Mouse (Mus musculus): Measurements from ENCODE around the gene Lyzl4. TPM values are rescaled to one million over a fixed set of nuclear protein-coding genes. Genes with fewer than 3 reads are reported as not detected.

Gene Lyzl4
- total and polyA plus RNA-seq, 2 experiments from 2014 or later, result not detected

DNA sequence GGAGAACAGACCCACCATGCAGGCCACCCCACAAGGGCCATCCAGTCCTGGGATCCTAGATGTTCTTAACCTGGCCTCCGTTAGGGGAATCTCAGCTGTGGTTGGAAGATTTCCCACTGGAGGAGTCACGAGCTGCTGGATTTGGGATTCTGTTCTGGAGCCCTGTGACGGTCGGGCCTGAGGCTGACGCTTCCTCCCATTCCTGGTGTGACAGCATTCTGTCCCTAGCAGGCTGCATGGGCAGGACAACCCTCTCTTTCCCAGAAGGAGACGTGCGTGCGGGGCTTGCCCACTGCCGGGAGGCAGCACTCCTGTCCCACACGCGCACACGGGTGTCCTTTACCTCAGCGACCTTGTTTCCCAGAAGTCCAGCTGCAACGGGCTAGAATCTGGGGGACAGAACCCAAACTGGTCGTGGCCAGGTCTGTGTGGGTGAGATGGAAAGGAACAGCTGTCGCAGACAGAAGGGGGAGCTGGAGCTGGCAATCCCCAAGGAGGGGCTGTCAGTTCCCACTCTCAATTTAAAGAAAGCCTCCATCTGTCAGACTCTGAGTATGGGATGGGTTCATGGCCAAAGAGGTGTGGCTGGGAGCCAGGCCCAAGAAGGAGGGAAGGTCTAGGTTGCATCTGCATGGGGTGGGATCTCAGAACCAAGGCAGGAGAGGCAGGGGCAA, 25.2 kb upstream of the Lyzl4 start:
- 61% methylated on average over 16 of the region's 16 CpGs for WGBS
- Histone ChIP-seq H3K27me3 (ENCODE audit: control insufficient read depth, insufficient read depth, low read length) (peaks cover 51% of the 10 kb centered on the region), H3K9ac (replicated peaks; ENCODE audit: low read depth, low read length) (no peak overlapping the region), H3K9me3 (replicated peaks; ENCODE audit: control insufficient read depth, low read length) (no peaks in the 10 kb centered on the region), H3K4me1 (ENCODE audit: control insufficient read depth, insufficient read depth) (peaks cover 7% of the 10 kb centered on the region), H3K36me3 (replicated peaks; ENCODE audit: control insufficient read depth, insufficient read depth, low read length) (no peaks in the 10 kb centered on the region), H3K4me3 (ENCODE audit: low read depth, low read length) (no peak overlapping the region), H3K4me2 (ENCODE audit: low read depth, low read length) (no peak overlapping the region), H3K27ac (ENCODE audit: low read depth) (no peak overlapping the region)
- DNase-seq (ENCODE audit: low spot score) (no peak), ATAC-seq (ENCODE audit: insufficient read depth, low read depth) (no peak)
- TF ChIP-seq EP300 (IDR thresholded peaks at IDR 0.05; ENCODE audit: low read depth) (no peak), CTCF (IDR thresholded peaks at IDR 0.05; ENCODE audit: low read depth) (no peak)

DNA sequence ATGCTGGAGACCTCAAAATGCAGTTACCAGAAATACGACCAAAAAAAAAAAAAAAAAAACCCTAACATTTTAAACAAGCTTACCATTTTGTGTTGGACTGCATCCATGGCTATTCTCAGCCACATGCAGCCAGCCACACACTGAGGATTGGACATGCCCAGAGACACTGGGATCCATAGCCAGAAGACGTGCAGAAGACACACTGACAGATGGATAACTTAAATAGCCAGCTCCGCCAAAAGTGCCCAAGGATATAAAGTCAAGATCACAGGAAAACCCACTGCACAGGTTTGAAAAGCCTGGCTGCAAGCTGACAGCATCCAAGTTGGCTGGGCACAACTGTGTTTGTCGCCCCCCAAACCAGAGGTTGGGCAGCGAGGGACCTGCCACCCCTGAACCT, 22.2 kb upstream of the Lyzl4 start:
- Histone ChIP-seq H3K4me1 (ENCODE audit: control insufficient read depth, insufficient read depth) (no peaks in the 10 kb centered on the region), H3K9ac (replicated peaks; ENCODE audit: low read depth, low read length) (no peak overlapping the region), H3K36me3 (replicated peaks; ENCODE audit: control insufficient read depth, insufficient read depth, low read length) (no peaks in the 10 kb centered on the region), H3K4me3 (ENCODE audit: low read depth, low read length) (no peak overlapping the region), H3K27ac (ENCODE audit: low read depth) (no peak overlapping the region), H3K9me3 (replicated peaks; ENCODE audit: control insufficient read depth, low read length) (no peaks in the 10 kb centered on the region), H3K4me2 (ENCODE audit: low read depth, low read length) (no peak overlapping the region), H3K27me3 (ENCODE audit: control insufficient read depth, insufficient read depth, low read length) (peaks cover 44% of the 10 kb centered on the region)
- ATAC-seq (ENCODE audit: insufficient read depth, low read depth) (no peak), DNase-seq (ENCODE audit: low spot score) (no peak)
- WGBS, result 78% methylated on average over 5 of the region's 5 CpGs
- TF ChIP-seq EP300 (IDR thresholded peaks at IDR 0.05; ENCODE audit: low read depth) (no peak), CTCF (IDR thresholded peaks at IDR 0.05; ENCODE audit: low read depth) (no peak)

DNA sequence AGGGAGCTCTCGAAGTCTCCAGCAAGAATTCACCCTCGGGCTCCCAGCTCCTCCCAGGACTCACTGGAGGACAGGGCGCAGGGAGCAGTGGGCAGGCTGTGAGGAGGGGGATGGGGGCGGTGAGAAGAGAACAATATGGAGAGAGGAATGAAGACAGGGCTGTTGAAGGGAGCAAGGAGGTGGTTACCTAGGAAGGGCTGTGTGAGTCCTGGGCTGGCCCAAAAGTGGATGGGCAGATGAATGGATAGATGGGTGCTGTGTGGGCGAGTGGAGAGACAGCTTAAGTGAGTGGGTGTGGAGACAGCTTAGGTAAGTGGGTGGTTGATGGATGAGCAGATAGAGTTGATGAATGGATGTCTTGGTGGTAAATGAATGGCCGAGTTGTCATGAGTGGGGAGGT, 21.6 kb upstream of the Lyzl4 start:
- Histone ChIP-seq H3K9ac (replicated peaks; ENCODE audit: low read depth, low read length) (no peak overlapping the region), H3K4me2 (ENCODE audit: low read depth, low read length) (no peak overlapping the region), H3K4me3 (ENCODE audit: low read depth, low read length) (no peak overlapping the region), H3K36me3 (replicated peaks; ENCODE audit: control insufficient read depth, insufficient read depth, low read length) (no peaks in the 10 kb centered on the region), H3K9me3 (replicated peaks; ENCODE audit: control insufficient read depth, low read length) (no peaks in the 10 kb centered on the region), H3K27me3 (ENCODE audit: control insufficient read depth, insufficient read depth, low read length) (peaks cover 38% of the 10 kb centered on the region), H3K4me1 (ENCODE audit: control insufficient read depth, insufficient read depth) (no peaks in the 10 kb centered on the region), H3K27ac (ENCODE audit: low read depth) (no peak overlapping the region)
- DNase-seq (ENCODE audit: low spot score) (no peak), ATAC-seq (ENCODE audit: insufficient read depth, low read depth) (no peak)
- 67% methylated on average over 6 of the region's 6 CpGs for WGBS
- no peak for TF ChIP-seq EP300 (IDR thresholded peaks at IDR 0.05; ENCODE audit: low read depth)
- no peak for TF ChIP-seq CTCF (IDR thresholded peaks at IDR 0.05; ENCODE audit: low read depth)

DNA sequence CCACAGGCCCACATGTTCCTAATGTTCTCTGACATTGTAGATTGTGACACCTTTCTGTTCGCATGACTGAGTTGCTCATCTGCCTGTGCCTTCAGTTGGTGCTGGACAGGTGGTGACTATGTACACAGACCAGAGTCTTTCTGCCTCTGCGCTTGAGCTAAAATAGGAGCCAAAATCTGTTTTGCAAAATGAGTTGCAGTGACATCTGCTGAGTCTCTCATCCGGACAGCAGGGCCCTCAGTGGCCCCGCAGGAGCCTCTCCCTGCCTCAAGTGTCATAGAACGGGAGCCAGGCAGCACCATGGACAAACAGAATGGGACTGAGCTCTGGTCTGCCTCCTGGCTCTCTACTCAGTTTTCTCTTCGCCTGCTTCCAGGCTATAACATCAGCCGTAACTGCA, 17.9 kb upstream of the Lyzl4 start:
- peaks cover 17% of the 10 kb centered on the region for H3K27me3 ChIP-seq (ENCODE audit: control insufficient read depth, insufficient read depth, low read length)
- H3K9ac ChIP-seq (replicated peaks; ENCODE audit: low read depth, low read length), result no peak overlapping the region
- TF ChIP-seq CTCF (IDR thresholded peaks at IDR 0.05; ENCODE audit: low read depth) (no peak), EP300 (IDR thresholded peaks at IDR 0.05; ENCODE audit: low read depth) (no peak)
- no peak overlapping the region for H3K4me2 ChIP-seq (ENCODE audit: low read depth, low read length)
- ATAC-seq (ENCODE audit: insufficient read depth, low read depth) (no peak), DNase-seq (ENCODE audit: low spot score) (no peak)
- no peaks in the 10 kb centered on the region for H3K9me3 ChIP-seq (replicated peaks; ENCODE audit: control insufficient read depth, low read length)
- WGBS, result 65% methylated on average over 7 of the region's 7 CpGs
- H3K4me3 ChIP-seq (ENCODE audit: low read depth, low read length), result no peak overlapping the region
- H3K4me1 ChIP-seq (ENCODE audit: control insufficient read depth, insufficient read depth), result no peaks in the 10 kb centered on the region
- H3K27ac ChIP-seq (ENCODE audit: low read depth), result no peak overlapping the region
- no peaks in the 10 kb centered on the region for H3K36me3 ChIP-seq (replicated peaks; ENCODE audit: control insufficient read depth, insufficient read depth, low read length)

DNA sequence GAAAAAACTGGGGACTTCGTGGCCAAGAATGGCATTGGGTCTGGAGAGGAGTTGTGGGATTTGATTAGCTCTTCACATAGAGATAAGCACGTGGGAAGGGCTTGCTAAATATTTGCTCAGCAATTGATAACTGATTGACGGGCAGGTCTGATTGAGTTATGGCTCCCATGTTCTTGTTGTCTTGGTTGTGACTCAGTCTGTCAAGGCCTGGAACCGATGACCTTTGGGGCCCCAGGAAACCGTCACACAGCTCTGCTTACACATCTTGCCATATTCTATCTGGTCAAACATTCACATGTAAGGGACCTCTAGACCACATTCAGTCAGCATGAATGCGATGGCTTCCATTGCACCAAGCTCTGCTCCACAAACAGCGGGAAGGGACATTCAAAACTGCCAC, 16.4 kb upstream of the Lyzl4 start:
- ATAC-seq (ENCODE audit: insufficient read depth, low read depth), result no peak
- TF ChIP-seq EP300 (IDR thresholded peaks at IDR 0.05; ENCODE audit: low read depth) (no peak), CTCF (IDR thresholded peaks at IDR 0.05; ENCODE audit: low read depth) (no peak)
- H3K27me3 ChIP-seq (ENCODE audit: control insufficient read depth, insufficient read depth, low read length), result peaks cover 11% of the 10 kb centered on the region; the same call in 1 of the 2 replicates

DNA sequence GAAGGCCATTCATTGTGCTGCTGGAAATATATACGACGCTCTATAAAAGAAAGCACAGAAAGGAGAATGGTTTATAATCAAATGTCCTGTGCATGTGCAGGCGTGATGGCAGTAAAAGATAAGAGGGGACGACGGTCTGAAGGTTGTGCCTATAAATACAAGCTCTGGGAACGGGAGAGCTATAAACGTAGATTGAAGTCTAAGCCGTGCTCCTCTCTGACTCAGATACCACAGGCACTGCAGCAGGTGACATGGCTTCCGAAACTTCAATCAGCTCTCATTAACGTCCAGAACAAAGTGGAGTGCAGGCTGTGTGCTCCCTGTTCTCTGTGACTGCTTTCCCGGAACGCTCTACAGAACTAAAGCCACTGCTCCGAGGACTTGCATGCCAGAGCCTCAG, 15.2 kb upstream of the Lyzl4 start:
- no peak for DNase-seq (ENCODE audit: low spot score)
- Histone ChIP-seq H3K4me2 (ENCODE audit: low read depth, low read length) (no peak overlapping the region), H3K9ac (replicated peaks; ENCODE audit: low read depth, low read length) (no peak overlapping the region), H3K4me1 (ENCODE audit: control insufficient read depth, insufficient read depth) (no peaks in the 10 kb centered on the region), H3K4me3 (ENCODE audit: low read depth, low read length) (no peak overlapping the region), H3K27me3 (ENCODE audit: control insufficient read depth, insufficient read depth, low read length) (peaks cover 11% of the 10 kb centered on the region; the same call in 1 of the 2 replicates), H3K27ac (ENCODE audit: low read depth) (no peak overlapping the region), H3K9me3 (replicated peaks; ENCODE audit: control insufficient read depth, low read length) (no peaks in the 10 kb centered on the region), H3K36me3 (replicated peaks; ENCODE audit: control insufficient read depth, insufficient read depth, low read length) (no peaks in the 10 kb centered on the region)
- WGBS, result 41% methylated on average over 13 of the region's 13 CpGs
- TF ChIP-seq CTCF (IDR thresholded peaks at IDR 0.05; ENCODE audit: low read depth) (no peak), EP300 (IDR thresholded peaks at IDR 0.05; ENCODE audit: low read depth) (no peak)
- no peak for ATAC-seq (ENCODE audit: insufficient read depth, low read depth)

More for the DNA sequence above, 16.4 kb upstream of the Lyzl4 start:
- Histone ChIP-seq H3K9ac (replicated peaks; ENCODE audit: low read depth, low read length) (no peak overlapping the region), H3K4me1 (ENCODE audit: control insufficient read depth, insufficient read depth) (no peaks in the 10 kb centered on the region), H3K4me3 (ENCODE audit: low read depth, low read length) (no peak overlapping the region), H3K36me3 (replicated peaks; ENCODE audit: control insufficient read depth, insufficient read depth, low read length) (no peaks in the 10 kb centered on the region), H3K4me2 (ENCODE audit: low read depth, low read length) (no peak overlapping the region), H3K27ac (ENCODE audit: low read depth) (no peak overlapping the region), H3K9me3 (replicated peaks; ENCODE audit: control insufficient read depth, low read length) (no peaks in the 10 kb centered on the region)
- DNase-seq (ENCODE audit: low spot score), result no peak
- WGBS, result 67% methylated on average over 7 of the region's 7 CpGs

Data from heart, postnatal 0 days (tissue).